Mouse (Mus musculus) midbrain, embryonic 15.5 days (tissue): ENCODE measurements around the gene Traf7. TPM values are rescaled to one million over a fixed set of nuclear protein-coding genes. Genes with fewer than 3 reads are reported as not detected.

Experiments used
- ATAC-seq: fragments of 200-750 bp; cut with Nextera tagmentation; replicated peaks from 2 replicates; pipeline ENCODE4 v1.8.0; 2017; ENCODE audit warnings: moderate TSS enrichment
- H3K27ac ChIP-seq: fragments of 300-500 bp; sonication (generic); 2 replicates; pipeline ENCODE4 v1.5.1; 2015; ENCODE audit warnings: mild to moderate bottlenecking, inconsistent platforms
- H3K27me3 ChIP-seq: fragments of 300-500 bp; sonication (generic); replicated peaks from 2 replicates; pipeline ENCODE4 v1.6.1; 2015; ENCODE audit warnings: inconsistent platforms
- H3K36me3 ChIP-seq: fragments of 300-500 bp; sonication (generic); replicated peaks from 2 replicates; pipeline ENCODE4 v1.6.1; 2015; ENCODE audit warnings: inconsistent platforms
- H3K4me1 ChIP-seq: fragments of 300-500 bp; sonication (generic); 2 replicates; pipeline ENCODE4 v1.6.1; 2015; ENCODE audit warnings: inconsistent platforms
- H3K4me2 ChIP-seq: fragments of 300-500 bp; sonication (generic); 2 replicates; pipeline ENCODE4 v1.6.1; 2015; ENCODE audit warnings: inconsistent platforms, mild to moderate bottlenecking, moderate library complexity
- H3K4me3 ChIP-seq: fragments of 300-500 bp; sonication (generic); 2 replicates; pipeline ENCODE4 v1.5.1; 2015; ENCODE audit warnings: mild to moderate bottlenecking, inconsistent platforms
- H3K9ac ChIP-seq: fragments of 300-500 bp; sonication (generic); 2 replicates; pipeline ENCODE4 v1.6.1; 2015; ENCODE audit warnings: mild to moderate bottlenecking, inconsistent platforms
- H3K9me3 ChIP-seq: fragments of 300-500 bp; sonication (generic); 2 replicates; pipeline ENCODE4 v1.6.1; 2016; ENCODE audit warnings: inconsistent platforms
- WGBS: fragments of 180-500 bp; shearing (Covaris S2); methylation state at CpG from one replicate; pipeline ENCODE4 v1.1.7; 2015; ENCODE audit warnings: mixed read lengths; 5-methylcytosine and 5-hydroxymethylcytosine counted together
- polyA plus RNA-seq: library from polyadenylated mRNA; unstranded; fragments of >200 nt; fragmentation: Nextera tagmentation; extraction: Ambion mirVana; gene quantifications from 2 replicates; pipeline ENCODE4 v1.2.1, GENCODE M21; 2015

The Traf7 gene
- polyA plus RNA-seq, 1 experiment from 2014 or later = 108 TPM

DNA sequence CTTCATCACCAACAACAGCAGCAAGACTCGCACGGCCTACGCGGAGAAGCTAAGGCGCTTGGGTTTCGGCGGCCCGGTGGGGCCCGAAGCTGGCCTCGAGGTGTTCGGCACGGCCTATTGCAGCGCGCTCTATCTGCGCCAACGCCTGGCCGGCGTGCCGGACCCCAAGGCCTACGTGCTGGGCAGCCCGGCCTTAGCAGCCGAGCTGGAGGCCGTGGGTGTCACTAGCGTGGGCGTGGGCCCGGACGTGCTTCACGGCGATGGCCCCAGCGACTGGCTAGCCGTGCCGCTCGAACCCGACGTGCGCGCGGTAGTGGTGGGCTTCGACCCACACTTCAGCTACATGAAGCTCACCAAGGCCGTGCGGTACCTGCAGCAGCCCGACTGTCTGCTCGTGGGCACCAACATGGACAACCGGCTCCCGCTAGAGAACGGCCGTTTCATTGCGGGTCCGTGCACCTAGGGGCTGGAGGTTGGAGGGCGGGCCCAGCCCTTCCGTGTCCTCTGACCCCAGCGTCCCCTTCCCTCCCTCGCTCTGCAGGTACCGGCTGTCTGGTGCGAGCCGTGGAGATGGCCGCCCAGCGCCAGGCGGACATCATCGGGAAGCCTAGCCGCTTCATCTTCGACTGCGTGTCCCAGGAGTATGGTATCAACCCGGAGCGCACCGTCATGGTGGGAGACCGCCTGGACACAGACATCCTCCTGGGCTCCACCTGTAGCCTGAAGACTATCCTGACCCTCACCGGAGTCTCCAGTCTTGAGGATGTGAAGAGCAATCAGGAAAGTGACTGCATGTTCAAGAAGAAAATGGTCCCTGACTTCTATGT lies 56.8 kb downstream of the Traf7 start:
- Histone ChIP-seq H3K36me3 (peaks cover 9% of the 10 kb centered on the region), H3K4me1 (peaks cover 24% of the 10 kb centered on the region), H3K27me3 (no peaks in the 10 kb centered on the region), H3K4me3 (peak overlapping the region; percentile 67), H3K4me2 (peak overlapping the region; percentile 99), H3K9ac (peak overlapping the region; percentile 62), H3K9me3 (no peaks in the 10 kb centered on the region), H3K27ac (peak overlapping the region; percentile 81)
- WGBS = under 1% methylated on average over 68 of the region's 68 CpGs
- ATAC-seq = peak; percentile 22

DNA sequence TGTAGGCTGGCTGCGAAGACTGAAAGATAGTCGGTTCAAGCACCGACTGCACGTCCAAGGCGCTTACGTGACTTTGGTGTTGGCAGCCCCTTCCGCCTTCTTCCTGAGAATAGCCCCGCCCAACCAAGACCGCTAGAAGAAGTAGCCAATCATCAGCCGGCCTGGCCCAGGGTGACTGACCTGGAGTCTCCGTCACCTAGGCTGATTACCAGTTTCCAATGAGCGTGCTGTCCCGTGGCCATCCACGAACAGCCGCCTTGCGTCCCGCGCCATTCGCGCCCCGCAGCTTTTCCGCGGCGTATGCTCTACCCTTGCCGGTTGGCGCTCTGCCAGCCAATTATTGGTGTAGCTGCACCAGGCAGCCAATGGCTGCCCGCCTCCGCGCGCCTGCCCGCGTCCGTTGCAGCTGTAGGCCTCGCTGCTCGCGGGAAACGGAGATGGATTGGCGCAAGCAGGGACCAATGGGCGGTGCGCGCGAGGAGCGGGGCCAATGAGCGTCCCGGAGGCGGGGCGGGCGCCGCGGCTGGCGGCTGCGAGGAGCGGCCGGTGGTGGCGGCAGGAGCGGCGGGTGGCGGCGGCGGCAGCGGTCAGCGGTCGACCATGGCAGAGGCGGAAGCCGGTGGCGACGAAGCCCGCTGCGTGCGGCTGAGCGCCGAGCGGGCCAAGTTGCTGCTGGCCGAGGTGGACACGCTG lies 57.7 kb downstream of the Traf7 start, which contains the start of the genes E4f1 and Pgp:
E4f1 (minus strand) TSS at position 404 of the 693 bp plus-strand sequence.
Pgp (plus strand) TSS at position 483 of the 693 bp plus-strand sequence.
- peak; percentile 98 for ATAC-seq
- under 1% methylated on average over 70 of the region's 75 CpGs for WGBS
- peak within 1 kb of the TSS; percentile 67 for H3K4me3 ChIP-seq
- peaks cover 24% of the 10 kb centered on the region for H3K4me1 ChIP-seq
- peak within 1 kb of the TSS; percentile 99 for H3K4me2 ChIP-seq
- 0 out of 2 replicates have a peak, but pooled peaks cover 2% of the 10 kb centered on the region for H3K36me3 ChIP-seq
- peak within 1 kb of the TSS; percentile 62 for H3K9ac ChIP-seq
- H3K27ac ChIP-seq = peak within 1 kb of the TSS; percentile 81
- no peaks in the 10 kb centered on the region for H3K27me3 ChIP-seq
- no peaks in the 10 kb centered on the region for H3K9me3 ChIP-seq

DNA sequence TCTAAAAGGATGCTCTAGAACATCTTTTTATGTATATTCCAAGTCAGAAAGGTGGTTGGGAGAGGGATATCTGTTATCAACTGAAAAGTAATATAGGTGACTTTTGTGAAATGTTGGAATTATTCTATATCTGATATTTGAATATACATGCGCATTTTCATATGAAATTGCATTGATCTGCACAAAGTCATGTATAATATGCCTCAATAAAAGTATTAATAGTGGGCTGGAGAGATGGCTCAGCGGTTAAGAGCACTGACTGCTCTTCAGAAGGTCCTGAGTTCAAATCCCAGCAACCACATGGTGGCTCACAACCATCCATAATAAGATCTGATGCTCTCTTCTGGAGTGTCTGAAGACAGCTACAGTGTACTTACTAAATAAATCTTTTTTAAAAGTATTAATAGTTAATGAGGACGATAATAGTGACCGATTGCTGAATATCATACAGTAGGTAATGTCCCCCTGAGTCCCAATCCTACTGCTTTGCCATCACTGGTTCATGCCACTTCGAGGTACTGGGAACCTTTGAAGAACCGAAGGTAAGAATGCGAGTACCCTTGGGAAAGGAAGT lies 58.3 kb downstream of the Traf7 start:
- peak overlapping the region; percentile 62 for H3K9ac ChIP-seq
- H3K27ac ChIP-seq = peak overlapping the region; percentile 81
- 0 out of 2 replicates have a peak, but pooled peaks cover 2% of the 10 kb centered on the region for H3K36me3 ChIP-seq
- H3K4me1 ChIP-seq = peaks cover 24% of the 10 kb centered on the region
- H3K4me3 ChIP-seq = peak overlapping the region; percentile 67
- 20% methylated on average over 7 of the region's 7 CpGs for WGBS
- H3K9me3 ChIP-seq = no peaks in the 10 kb centered on the region
- ATAC-seq = no peak; the same call in 1 of the 2 replicates
- H3K27me3 ChIP-seq = no peaks in the 10 kb centered on the region
- peak overlapping the region; percentile 99 for H3K4me2 ChIP-seq

DNA sequence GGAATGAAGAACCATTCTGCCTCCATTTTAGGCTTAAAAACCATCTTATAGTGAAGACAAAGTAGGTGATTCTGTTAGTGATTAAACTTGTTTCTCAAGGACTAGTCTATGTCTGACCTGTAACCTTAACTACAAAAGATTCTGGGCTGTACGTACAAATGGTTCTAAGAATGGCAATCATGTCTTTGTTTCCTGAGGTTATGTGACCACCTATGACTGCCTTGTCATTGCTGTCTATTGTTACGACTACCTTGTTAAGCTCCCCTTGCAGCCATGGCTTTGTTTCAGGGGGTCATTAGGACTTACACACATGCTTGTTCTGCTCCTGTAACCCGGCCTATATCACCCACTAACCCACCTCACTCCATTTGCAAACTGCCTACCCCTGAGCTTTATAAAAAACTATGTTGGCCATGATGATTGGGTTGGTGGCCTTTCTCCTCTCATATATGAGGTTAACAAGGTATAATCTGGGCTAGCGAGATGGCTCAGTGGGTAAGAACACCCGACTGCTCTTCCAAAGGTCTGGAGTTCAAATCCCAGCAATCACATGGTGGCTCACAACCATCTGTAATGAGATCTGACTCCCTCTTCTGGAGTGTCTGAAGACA lies 59.0 kb downstream of the Traf7 start:
- Histone ChIP-seq H3K27me3 (no peaks in the 10 kb centered on the region), H3K4me3 (no peak overlapping the region), H3K36me3 (no peaks in the 10 kb centered on the region), H3K4me1 (peaks cover 24% of the 10 kb centered on the region), H3K9ac (no peak overlapping the region), H3K9me3 (no peaks in the 10 kb centered on the region), H3K27ac (no peak overlapping the region), H3K4me2 (no peak overlapping the region)
- ATAC-seq = no peak
- WGBS = 91% methylated on average over 5 of the region's 5 CpGs

DNA sequence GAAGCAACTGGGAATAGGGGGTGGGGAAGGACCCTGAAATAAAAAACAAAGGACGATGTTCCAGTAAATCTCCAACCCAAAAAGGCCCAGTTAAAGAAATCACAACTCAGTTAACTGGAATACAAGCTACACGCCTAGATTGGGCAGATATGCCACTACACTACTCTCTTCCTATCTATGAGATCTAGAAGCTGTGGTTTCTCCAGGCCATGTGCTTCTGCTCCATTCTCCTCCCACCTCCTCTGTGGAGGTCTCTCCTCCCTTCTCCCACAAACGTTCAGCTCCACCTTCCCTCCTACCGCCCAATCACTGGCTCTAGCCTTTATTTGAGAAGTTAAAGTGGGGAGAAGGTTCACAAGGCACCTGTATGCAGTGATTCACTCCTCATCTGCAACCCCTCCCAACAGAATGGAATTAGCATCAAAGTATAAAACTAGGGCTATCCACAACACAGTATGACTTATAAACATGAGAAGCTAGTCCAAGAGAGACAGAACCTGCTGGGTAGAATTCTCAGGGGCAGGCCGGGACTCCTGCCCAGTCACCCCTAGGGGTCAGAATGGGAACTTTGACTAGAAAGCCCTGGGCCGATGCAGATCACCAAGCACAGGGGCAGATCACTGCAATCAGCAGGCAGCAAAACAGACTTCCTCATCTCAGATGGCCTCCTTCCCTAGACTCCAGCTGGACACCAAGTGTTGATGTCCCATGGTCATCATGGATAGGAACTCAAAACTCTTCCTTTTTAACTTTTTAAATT lies 64.2 kb downstream of the Traf7 start:
- no peak overlapping the region for H3K9ac ChIP-seq
- H3K27me3 ChIP-seq = no peaks in the 10 kb centered on the region
- no peak overlapping the region for H3K4me2 ChIP-seq
- no peaks in the 10 kb centered on the region for H3K36me3 ChIP-seq
- H3K9me3 ChIP-seq = no peaks in the 10 kb centered on the region
- no peaks in the 10 kb centered on the region for H3K4me1 ChIP-seq
- no peak overlapping the region for H3K4me3 ChIP-seq
- no peak overlapping the region for H3K27ac ChIP-seq
- 59% methylated on average over 6 of the region's 6 CpGs for WGBS
- no peak for ATAC-seq

DNA sequence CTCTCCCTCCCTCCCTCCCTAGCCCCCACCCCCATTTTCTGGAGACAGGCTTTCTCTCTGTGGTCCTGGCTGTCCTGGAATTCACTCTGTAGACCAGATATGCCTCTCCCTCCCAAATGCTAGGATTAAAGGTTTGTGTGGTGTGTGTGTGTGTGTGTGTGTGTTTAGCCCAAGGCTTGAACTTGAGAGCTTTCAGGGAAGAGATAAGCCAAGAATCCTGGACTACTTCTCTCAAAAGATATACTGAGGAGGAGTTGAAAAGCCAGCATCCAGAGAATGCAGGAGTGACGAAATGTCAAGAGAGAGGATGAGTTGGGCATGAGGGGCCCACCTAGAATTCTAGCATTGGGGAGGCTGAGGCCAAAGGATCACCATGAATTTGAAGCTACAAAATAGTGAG lies 64.8 kb downstream of the Traf7 start:
- Histone ChIP-seq H3K4me3 (no peak overlapping the region), H3K36me3 (no peaks in the 10 kb centered on the region), H3K9ac (no peak overlapping the region), H3K9me3 (no peaks in the 10 kb centered on the region), H3K4me1 (no peaks in the 10 kb centered on the region), H3K27me3 (no peaks in the 10 kb centered on the region), H3K27ac (no peak overlapping the region), H3K4me2 (no peak overlapping the region)
- WGBS = 88% methylated on average over 1 of the region's 1 CpGs
- no peak for ATAC-seq

DNA sequence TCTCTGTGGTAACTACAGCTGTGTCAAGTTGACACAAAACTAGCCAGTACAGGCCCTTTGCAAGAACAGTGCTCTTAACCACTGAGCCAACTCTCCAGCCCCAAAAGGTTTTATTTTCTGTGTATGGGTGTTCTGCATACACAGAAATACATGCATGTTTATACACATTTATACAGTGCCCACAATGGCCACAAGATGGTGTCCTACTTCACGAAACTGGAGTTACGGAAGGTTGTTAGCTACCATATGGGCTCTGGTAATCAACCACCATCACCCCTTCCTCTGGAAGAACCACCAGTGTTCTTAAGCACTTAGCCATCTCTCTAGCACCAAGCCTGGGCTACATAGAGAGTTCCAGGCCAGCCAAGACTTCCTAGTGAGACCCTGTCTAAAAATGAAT lies 66.2 kb downstream of the Traf7 start:
- no peaks in the 10 kb centered on the region for H3K4me1 ChIP-seq
- WGBS = 75% methylated on average over 2 of the region's 2 CpGs
- no peak overlapping the region for H3K27ac ChIP-seq
- no peak overlapping the region for H3K4me3 ChIP-seq
- H3K36me3 ChIP-seq = no peaks in the 10 kb centered on the region
- H3K4me2 ChIP-seq = no peak overlapping the region
- H3K9me3 ChIP-seq = no peaks in the 10 kb centered on the region
- no peak for ATAC-seq
- H3K9ac ChIP-seq = no peak overlapping the region
- no peaks in the 10 kb centered on the region for H3K27me3 ChIP-seq

Other genes with a start within 250 kb of the Traf7 start
- 0.41 and 0.65 TPM in 2 replicates for gene Abca17, start 176.9 kb downstream of the Traf7 start, polyA plus RNA-seq
- 32.4 and 34.6 TPM in 2 replicates for gene Abca3, start 176.0 kb downstream of the Traf7 start, polyA plus RNA-seq
- 364 and 368 TPM in 2 replicates for gene Rnps1, start 113.4 kb downstream of the Traf7 start, polyA plus RNA-seq
- 35.4 and 36.4 TPM in 2 replicates for gene Eci1, start 101.3 kb downstream of the Traf7 start, polyA plus RNA-seq
- 7.3 and 9.6 TPM in 2 replicates for gene Dnase1l2, start 84.8 kb downstream of the Traf7 start, polyA plus RNA-seq
- 53.1 and 55.6 TPM in 2 replicates for gene E4f1, start 57.6 kb downstream of the Traf7 start, polyA plus RNA-seq
- 63.7 and 67.1 TPM in 2 replicates for gene Pgp, start 57.5 kb downstream of the Traf7 start, polyA plus RNA-seq
- 0.23 and 0.28 TPM in 2 replicates for gene Bricd5, start 54.1 kb downstream of the Traf7 start, polyA plus RNA-seq
- 40.6 and 43.7 TPM in 2 replicates for gene Mlst8, start 48.9 kb downstream of the Traf7 start, polyA plus RNA-seq
- 50.3 and 52.9 TPM in 2 replicates for gene Caskin1, start 39.3 kb downstream of the Traf7 start, polyA plus RNA-seq
- 8.4 and 8.8 TPM in 2 replicates for gene Rab26, start 6.3 kb upstream of the Traf7 start, polyA plus RNA-seq
- 29.0 and 29.8 TPM in 2 replicates for gene Pkd1, start 21.9 kb upstream of the Traf7 start, polyA plus RNA-seq
- gene Tsc2, start 104.7 kb upstream of the Traf7 start, polyA plus RNA-seq = 83.8 and 89.6 TPM in 2 replicates
- 10.0 and 11.0 TPM in 2 replicates for gene Nthl1, start 104.7 kb upstream of the Traf7 start, polyA plus RNA-seq
- 45.3 and 52.6 TPM in 2 replicates for gene Slc9a3r2, start 122.4 kb upstream of the Traf7 start, polyA plus RNA-seq
- gene Npw, start 130.5 kb upstream of the Traf7 start, polyA plus RNA-seq = 0.38 and 0.66 TPM in 2 replicates
- 21.9 and 22.9 TPM in 2 replicates for gene Zfp598, start 141.7 kb upstream of the Traf7 start, polyA plus RNA-seq
- gene Syngr3, start 162.0 kb upstream of the Traf7 start, polyA plus RNA-seq = 240 and 255 TPM in 2 replicates
- 36.2 and 39.2 TPM in 2 replicates for gene Gfer, start 168.2 kb upstream of the Traf7 start, polyA plus RNA-seq
- gene Noxo1, start 168.3 kb upstream of the Traf7 start, polyA plus RNA-seq = 2.1 and 2.5 TPM in 2 replicates
- 71.4 and 72.1 TPM in 2 replicates for gene Tbl3, start 179.7 kb upstream of the Traf7 start, polyA plus RNA-seq
- gene Rnf151, start 190.1 kb upstream of the Traf7 start, polyA plus RNA-seq = not detected in 2 replicates
- gene Rps2, start 190.2 kb upstream of the Traf7 start, polyA plus RNA-seq = 706 and 744 TPM in 2 replicates
- 270 and 281 TPM in 2 replicates for gene Ndufb10, start 196.5 kb upstream of the Traf7 start, polyA plus RNA-seq
- not detected in 2 replicates for gene Rpl3l, start 199.9 kb upstream of the Traf7 start, polyA plus RNA-seq
- gene Msrb1, start 208.7 kb upstream of the Traf7 start, polyA plus RNA-seq = 16.5 and 19.8 TPM in 2 replicates
- gene Hs3st6, start 225.1 kb upstream of the Traf7 start, polyA plus RNA-seq = 0.25 TPM in 1 of 2 replicates, not detected in the other